Mouse (Mus musculus) Muller cell, postnatal 12 days (primary cell): ENCODE measurements around the gene Mrpl39.

ENCODE experiments used
- DNase-seq: peaks from one replicate; pipeline ENCODE4 v3.0.0-alpha.2; 2015; ENCODE audit errors: inconsistent ontology term

Gene Mrpl39

DNA sequence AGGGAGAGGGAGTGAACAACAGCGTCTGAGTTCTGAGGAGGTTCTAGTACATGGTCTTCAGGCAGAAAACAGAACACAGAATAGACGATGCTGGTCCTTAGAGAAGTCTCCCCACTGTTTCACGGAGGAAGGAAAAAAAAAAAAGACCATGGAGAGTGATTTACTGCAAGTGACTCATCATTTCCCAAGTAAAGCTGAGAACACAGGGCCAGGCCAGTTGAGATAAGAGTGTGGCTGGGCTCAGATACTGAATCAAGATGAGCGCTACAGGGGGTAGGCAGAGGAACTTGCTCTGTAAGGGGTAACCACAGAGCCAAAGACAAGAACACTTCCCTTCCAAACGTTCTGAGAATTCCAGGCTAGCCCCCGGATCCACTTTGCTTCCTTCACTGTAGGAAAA, 36.8 kb downstream of the Mrpl39 start:
- no peak for DNase-seq

DNA sequence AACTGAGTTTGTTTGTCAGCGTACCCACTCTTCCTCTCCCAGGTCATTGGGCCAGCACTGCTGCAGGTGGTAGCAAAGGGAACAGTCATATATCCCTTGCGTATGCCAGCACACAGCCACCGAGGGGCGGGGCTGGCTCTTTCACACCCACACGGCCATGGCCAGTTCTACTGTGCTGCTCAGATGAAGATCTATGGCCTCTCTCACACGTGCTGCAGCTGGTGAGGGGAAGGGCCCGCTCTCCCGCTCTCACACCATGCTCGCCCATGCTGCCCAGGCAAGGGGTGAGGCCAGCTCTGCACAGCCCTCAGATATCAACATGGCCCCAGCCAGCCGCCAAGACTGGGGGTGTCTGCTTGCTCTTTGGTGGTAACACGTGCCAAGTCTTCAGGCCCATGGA, 39.4 kb downstream of the Mrpl39 start:
- DNase-seq: no peak

DNA sequence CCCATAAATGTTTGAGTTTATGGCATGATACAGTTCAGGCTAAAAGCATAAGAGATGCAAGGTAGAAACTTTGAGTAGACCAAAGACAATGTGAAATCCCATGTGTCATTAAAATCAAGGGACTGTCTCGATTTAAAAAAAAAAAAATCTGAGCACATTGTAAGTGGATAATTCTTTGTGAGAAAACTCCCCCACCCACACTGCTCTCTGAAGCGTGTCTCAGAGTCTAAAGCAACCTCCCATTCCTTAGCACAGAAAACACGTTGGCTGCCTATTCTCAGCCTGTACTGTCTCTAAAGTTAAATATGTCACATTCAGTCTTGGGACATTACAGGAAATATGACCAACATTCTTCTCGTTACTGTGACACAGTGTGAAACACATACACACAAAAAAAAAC, 53.6 kb downstream of the Mrpl39 start:
- DNase-seq: no peak

DNA sequence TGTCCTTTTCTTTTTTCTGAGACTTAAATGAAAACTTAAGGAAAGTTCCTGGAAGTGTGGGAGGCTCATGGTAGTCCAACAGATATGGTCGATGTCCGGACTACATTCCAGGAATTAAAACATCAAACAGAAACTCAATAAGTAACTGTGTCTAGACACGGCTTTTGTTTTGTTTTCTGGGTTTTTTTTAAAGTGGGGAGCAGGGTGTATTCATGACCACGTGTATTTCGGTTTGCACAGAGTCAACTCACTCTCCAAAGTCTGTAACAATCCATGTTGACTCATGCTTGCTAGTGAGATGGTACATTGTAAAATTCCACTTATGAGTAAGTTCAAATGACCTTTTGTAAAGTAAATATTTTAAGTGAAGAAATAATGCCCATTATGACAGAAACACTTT, 54.8 kb downstream of the Mrpl39 start:
- DNase-seq: no peak

DNA sequence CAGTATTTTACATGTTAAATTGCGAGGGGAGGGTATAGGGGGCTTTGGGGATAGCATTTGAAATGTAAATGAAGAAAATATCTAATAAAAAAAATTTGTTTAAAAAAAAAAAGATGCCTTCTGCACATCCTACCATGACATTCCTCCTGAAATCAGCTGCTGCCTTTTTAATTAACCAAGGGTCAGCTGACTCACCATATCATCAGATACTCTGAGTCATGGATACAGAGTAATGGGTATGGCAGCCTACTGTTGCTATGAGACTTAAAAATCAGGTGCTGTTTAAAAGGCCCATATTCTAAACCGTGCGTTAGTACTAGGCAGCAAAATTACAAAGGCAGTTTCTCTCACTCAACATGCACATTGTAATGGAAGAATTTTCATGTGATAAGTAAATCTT, 58.2 kb downstream of the Mrpl39 start:
- DNase-seq: peak; percentile 47
